ENCODE assay signal across 22 mouse cellular contexts in genomic region chr5:132758941-132759340, GRCm38 (mm10).
DNase-seq lines count a peak whose midpoint lies in the region; ATAC-seq and TF ChIP-seq lines count a peak whose summit lies in the region.
"Had no signal": no experiment of that assay in that cellular context is flagged by ENCODE, and none has a peak within 500 bp of the region (broad histone marks: within the 10 kb centered on the region; RNA-seq: fewer than 3 reads in every experiment).

No protein-coding gene starts in this region.

- no peak overlapping the region for H3K4me2 ChIP-seq in intestine, embryonic 15.5 days (replicated peaks)
- H3K4me2 ChIP-seq: embryonic facial prominence, embryonic 13.5 days; limb, embryonic 12.5 days; liver, embryonic 13.5 days; lung, embryonic 14.5 days had no signal

- no peak overlapping the region for H3K27ac ChIP-seq in left cerebral cortex, adult 2 months
- no peak overlapping the region for H3K27ac ChIP-seq in intestine, embryonic 15.5 days
- H3K27ac ChIP-seq: embryonic facial prominence, embryonic 13.5 days; kidney, postnatal 0 days; limb, embryonic 12.5 days; liver, embryonic 13.5 days; midbrain, embryonic 10.5 days had no signal

- H3K9ac ChIP-seq in intestine, embryonic 15.5 days: no peak overlapping the region
- H3K9ac ChIP-seq: embryonic facial prominence, embryonic 13.5 days; limb, embryonic 12.5 days; liver, embryonic 13.5 days; lung, embryonic 14.5 days had no signal

- intact Hi-C loops in left cerebral cortex, adult 2 months (cut with DNase I): no loop called here

- ATAC-seq in intestine, embryonic 15.5 days: no peak
- ATAC-seq: hindbrain, embryonic 16.5 days had no signal

- no peak for TF ChIP-seq CTCF in left cerebral cortex, adult 2 months (IDR thresholded peaks at IDR 0.05)

- DNase-seq in cerebellum, adult 11-12 months: peak; percentile 8
- no peak for DNase-seq in cerebellum, postnatal 10 days
- peak; percentile 3 to 4 for DNase-seq in frontal cortex, postnatal 36 days (ENCODE audit: low spot score in 2 of 2)
- no peak for DNase-seq in frontal cortex, postnatal 10 days (ENCODE audit: low spot score in 2 of 2)
- no peak for DNase-seq in left cerebral cortex, adult 2 months (ENCODE audit: extremely low spot score in 1 of 2, low spot score in 2 of 2)
- DNase-seq in left cerebral cortex, adult 11 months (ENCODE audit: low spot score): no peak
- DNase-seq in brain, adult 2 months (ENCODE audit: low read depth, low spot score): peak; percentile 26
- DNase-seq: adrenal gland, adult 2 months; heart, adult 18-20 months; heart, postnatal 4 days; kidney, adult 18-20 months; liver, embryonic 13.5 days; lung, embryonic 14.5 days; lung, postnatal 36 days; retina, postnatal 1 day; thymus, postnatal 36 days had no signal

- no peaks in the 10 kb centered on the region for H3K9me3 ChIP-seq in intestine, embryonic 15.5 days
- H3K9me3 ChIP-seq: embryonic facial prominence, embryonic 13.5 days; limb, embryonic 12.5 days; liver, embryonic 13.5 days; midbrain, embryonic 10.5 days had no signal

- no peaks in the 10 kb centered on the region for H3K36me3 ChIP-seq in intestine, embryonic 15.5 days
- H3K36me3 ChIP-seq: embryonic facial prominence, embryonic 13.5 days; limb, embryonic 12.5 days; liver, embryonic 13.5 days; midbrain, embryonic 10.5 days had no signal

- no peaks in the 10 kb centered on the region for H3K4me1 ChIP-seq in intestine, embryonic 15.5 days (replicated peaks)
- H3K4me1 ChIP-seq: embryonic facial prominence, embryonic 13.5 days; liver, embryonic 13.5 days had no signal

- WGBS in intestine, embryonic 15.5 days: 83% methylated on average over 10 of the region's 10 CpGs

- no peaks in the 10 kb centered on the region for H3K27me3 ChIP-seq in intestine, embryonic 15.5 days (replicated peaks)
- H3K27me3 ChIP-seq: embryonic facial prominence, embryonic 13.5 days; liver, embryonic 13.5 days had no signal

- H3K4me3 ChIP-seq in left cerebral cortex, adult 2 months: peak overlapping the region; percentile 4; the same call in 1 of the 2 replicates
- H3K4me3 ChIP-seq in intestine, embryonic 15.5 days (replicated peaks): no peak overlapping the region
- H3K4me3 ChIP-seq: embryonic facial prominence, embryonic 13.5 days; limb, embryonic 12.5 days; liver, embryonic 13.5 days; midbrain, embryonic 10.5 days had no signal

Comparison
In these comparisons a context has a peak if more than half of its experiments do, and no peak if none do; other contexts are left out.
1. DNase-seq: peak in cerebellum, adult 11-12 months (single experiment), frontal cortex, postnatal 36 days (2 of 2) and brain, adult 2 months (single experiment); none in cerebellum, postnatal 10 days (0 of 2), frontal cortex, postnatal 10 days (0 of 2), left cerebral cortex, adult 2 months (0 of 2) and left cerebral cortex, adult 11 months (single experiment).